Mouse (Mus musculus) stomach, postnatal 0 days (tissue): ENCODE measurements around the gene Ndnf.

Source experiments
- CTCF ChIP-seq: IDR thresholded peaks from 2 replicates; pipeline ENCODE4 v1.5.1; 2016; ENCODE audit warnings: antibody characterized with exemption, low read depth, mild to moderate bottlenecking, moderate library complexity
- EP300 ChIP-seq: optimal IDR thresholded peaks from 2 replicates; pipeline ENCODE3; 2016; ENCODE audit warnings: antibody characterized with exemption

- TF ChIP-seq CTCF (no peak), EP300 (no peak)
Observed at GRCm38 (mm10) chr6:65672131-65673031, 991 bp downstream of the Ndnf start.
